Mouse (Mus musculus) neural tube, postnatal 0 days (tissue): ENCODE data around the gene Map6d1. TPM values are rescaled to one million over a fixed set of nuclear protein-coding genes. Genes with fewer than 3 reads are reported as not detected.

Experiments used
- polyA plus RNA-seq: library from polyadenylated mRNA; unstranded; fragments of >200 nt; fragmentation: Nextera tagmentation; extraction: Ambion mirVana; gene quantifications from 2 replicates; pipeline ENCODE4 v1.2.1, GENCODE M21; 2015

Map6d1 gene
- 10.4 and 11.7 TPM in 2 replicates for polyA plus RNA-seq

DNA sequence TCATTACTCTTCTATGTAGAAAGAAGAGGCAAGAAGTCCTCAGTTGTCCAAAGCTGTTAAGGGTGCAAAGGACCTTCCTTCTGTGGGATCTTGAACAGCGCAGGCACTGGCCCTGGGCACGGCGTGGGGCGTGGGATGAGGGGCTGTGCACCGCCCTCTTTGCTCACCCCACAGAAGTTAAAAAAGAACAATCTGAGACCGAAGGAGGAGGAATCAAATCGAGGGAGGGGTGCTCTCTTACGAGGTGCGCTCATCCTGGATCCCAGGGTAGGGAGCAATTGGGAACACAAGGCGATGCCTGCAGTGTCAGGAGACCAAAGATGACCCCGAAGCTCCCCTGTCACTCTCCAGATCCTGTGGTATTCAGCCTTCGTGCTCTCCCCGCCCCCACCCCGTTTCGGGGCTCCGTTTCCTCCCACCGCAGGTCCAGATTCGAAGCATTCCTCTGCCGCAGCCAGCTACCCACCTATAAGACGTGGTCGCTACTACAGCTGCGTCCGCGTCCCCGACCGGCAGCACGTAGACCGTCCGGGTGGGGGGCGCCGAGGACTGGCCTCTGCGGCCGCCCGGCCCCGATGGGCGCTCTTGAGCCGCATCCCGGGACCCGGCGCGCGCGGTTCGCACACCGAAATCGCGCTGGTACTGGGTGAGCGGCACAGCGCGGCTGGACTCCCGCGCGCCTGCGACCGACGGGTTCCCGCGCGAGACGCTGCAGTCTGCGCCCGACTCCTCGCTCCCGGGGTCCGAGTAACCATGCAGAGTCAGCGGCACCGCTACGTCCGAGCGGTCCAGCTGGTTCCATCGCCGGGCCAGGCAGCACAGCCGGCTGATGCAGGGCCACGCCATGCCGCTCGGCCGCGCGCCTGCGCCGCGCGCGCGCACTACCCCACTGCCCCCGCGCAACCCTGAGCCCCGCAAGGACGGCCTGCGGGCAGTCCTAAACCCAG, at the start of gene Map6d1:
Map6d1 (minus strand) TSS at position 891 of the 947 bp plus-strand sequence.

Other genes with a start within 250 kb of the Map6d1 start
- 25.6 and 26.0 TPM in 2 replicates for gene Klhl24, start 143.8 kb downstream of the Map6d1 start, polyA plus RNA-seq
- gene Yeats2, start 100.3 kb downstream of the Map6d1 start, polyA plus RNA-seq, result 9.4 and 10.8 TPM in 2 replicates
- 77.1 and 83.9 TPM in 2 replicates for gene Parl, start 61.0 kb upstream of the Map6d1 start, polyA plus RNA-seq
- not detected in 2 replicates for gene Cyp2ab1, start 84.0 kb upstream of the Map6d1 start, polyA plus RNA-seq
- gene Abcc5, start 185.0 kb upstream of the Map6d1 start, polyA plus RNA-seq, result 62.9 and 82.7 TPM in 2 replicates